Mouse (Mus musculus): ENCODE results near the gene Gm13696. TPM values are rescaled to one million over a fixed set of nuclear protein-coding genes. Genes with fewer than 3 reads are reported as not detected.

The Gm13696 gene
- total and polyA plus RNA-seq, 3 experiments: 0.04 to 0.44 TPM; not detected in 1

GRCm38 (mm10) chr2:84019519-84020305 is 46.8 kb downstream of the Gm13696 start:
- H3K4me3 ChIP-seq (replicated peaks in 1 of 3; ENCODE audit: low read depth in 2 of 3, low read length in 2 of 3, poor library complexity in 1 of 3): no peak overlapping the region
- peaks cover 0 to 14% of the 10 kb centered on the region in 2 experiments; a peak in 2 of 4 replicates for H3K4me1 ChIP-seq (ENCODE audit: control insufficient read depth in 1 of 2, insufficient read depth in 2 of 2)
- no peaks in the 10 kb centered on the region for H3K27me3 ChIP-seq (replicated peaks)
- H3K9ac ChIP-seq (ENCODE audit: insufficient read depth, low read depth): no peak overlapping the region
- no peak overlapping the region for H3K4me2 ChIP-seq (ENCODE audit: insufficient read depth, low read depth, poor library complexity, severe bottlenecking)
- dilution Hi-C loops (cut with MboI; ENCODE audit: extremely low pct_ligation_motif_present, extremely low pct_unique_long_range_greater_than_20kb, low sequenced_read_pairs): no loop called here
- DNase-seq (ENCODE audit: extremely low read depth): no peak
- no peaks in the 10 kb centered on the region for H3K36me3 ChIP-seq (replicated peaks in 1 of 2; ENCODE audit: control insufficient read depth in 1 of 2, insufficient read depth in 1 of 2, low read length in 1 of 2)
- no peaks in the 10 kb centered on the region for H3K79me2 ChIP-seq (replicated peaks; ENCODE audit: control insufficient read depth, extremely low read depth, insufficient read depth, poor library complexity, severe bottlenecking)
- no peaks in the 10 kb centered on the region for H3K9me3 ChIP-seq (replicated peaks; ENCODE audit: low read length)
- in situ Hi-C loops (cut with MboI; ENCODE audit: low pct_ligation_motif_present, low pct_unique_long_range_greater_than_20kb, low sequenced_read_pairs): no loop called here
- no peak for TF ChIP-seq GABPA (IDR thresholded peaks at IDR 0.05; ENCODE audit: insufficient replicate concordance, low read depth, low read length)
- TF ChIP-seq IRF4 (IDR thresholded peaks at IDR 0.05; ENCODE audit: low read depth, low read length): no peak
- no peak for TF ChIP-seq ZMIZ1 (IDR thresholded peaks at IDR 0.05; ENCODE audit: low read depth, low read length)
- TF ChIP-seq MAX (IDR thresholded peaks at IDR 0.05; ENCODE audit: low read length): no peak
- no peak for TF ChIP-seq ELF1 (IDR thresholded peaks at IDR 0.05; ENCODE audit: low read depth, low read length)
- no peak for TF ChIP-seq POLR2AphosphoS2 (IDR thresholded peaks at IDR 0.05; ENCODE audit: low read depth, low read length)
- H3K27ac ChIP-seq (ENCODE audit: insufficient read depth, low read depth): no peak overlapping the region

- no peak for DNase-seq (ENCODE audit: extremely low read depth)
- Histone ChIP-seq H3K4me2 (ENCODE audit: insufficient read depth, low read depth, poor library complexity, severe bottlenecking) (no peak overlapping the region), H3K36me3 (replicated peaks in 1 of 2; ENCODE audit: control insufficient read depth in 1 of 2, insufficient read depth in 1 of 2, low read length in 1 of 2) (no peaks in the 10 kb centered on the region), H3K9me3 (replicated peaks; ENCODE audit: low read length) (no peaks in the 10 kb centered on the region), H3K4me1 (ENCODE audit: control insufficient read depth in 1 of 2, insufficient read depth in 2 of 2) (peaks cover 0 to 14% of the 10 kb centered on the region in 2 experiments; a peak in 2 of 4 replicates), H3K27ac (ENCODE audit: insufficient read depth, low read depth) (no peak overlapping the region), H3K4me3 (replicated peaks in 1 of 3; ENCODE audit: low read depth in 2 of 3, low read length in 2 of 3, poor library complexity in 1 of 3) (no peak overlapping the region), H3K27me3 (replicated peaks) (no peaks in the 10 kb centered on the region), H3K9ac (ENCODE audit: insufficient read depth, low read depth) (no peak overlapping the region), H3K79me2 (replicated peaks; ENCODE audit: control insufficient read depth, extremely low read depth, insufficient read depth, poor library complexity, severe bottlenecking) (no peaks in the 10 kb centered on the region)
- in situ Hi-C loops (cut with MboI; ENCODE audit: low pct_ligation_motif_present, low pct_unique_long_range_greater_than_20kb, low sequenced_read_pairs): no loop called here
- TF ChIP-seq NELFE (IDR thresholded peaks at IDR 0.05; ENCODE audit: low read depth, low read length) (no peak), MAFK (IDR thresholded peaks at IDR 0.05; ENCODE audit: insufficient replicate concordance, low read length) (no peak), ZMIZ1 (IDR thresholded peaks at IDR 0.05; ENCODE audit: low read depth, low read length) (no peak), ZKSCAN1 (IDR thresholded peaks at IDR 0.05; ENCODE audit: borderline replicate concordance, low read depth, low read length) (no peak), MEF2A (IDR thresholded peaks at IDR 0.05; ENCODE audit: borderline replicate concordance, low read depth, low read length) (no peak), RCOR1 (conservative IDR thresholded peaks at IDR 0.05; ENCODE audit: low read depth, low read length) (no peak), IRF4 (IDR thresholded peaks at IDR 0.05; ENCODE audit: low read depth, low read length) (no peak), E2F4 (IDR thresholded peaks at IDR 0.05; ENCODE audit: insufficient replicate concordance, low read depth, low read length) (no peak), JUN (IDR thresholded peaks at IDR 0.05; ENCODE audit: insufficient read depth, low read depth, low read length) (no peak), CTCF (conservative IDR thresholded peaks at IDR 0.05 in 1 of 2, IDR thresholded peaks at IDR 0.05 in 1 of 2; ENCODE audit: low read depth in 2 of 2, low read length in 2 of 2) (no peak), USF1 (IDR thresholded peaks at IDR 0.05; ENCODE audit: low read depth, low read length) (no peak), MAX (IDR thresholded peaks at IDR 0.05; ENCODE audit: low read length) (no peak), USF2 (conservative IDR thresholded peaks at IDR 0.05; ENCODE audit: low read depth, low read length) (no peak), RAD21 (IDR thresholded peaks at IDR 0.05; ENCODE audit: low read depth, low read length) (no peak), ZC3H11A (IDR thresholded peaks at IDR 0.05; ENCODE audit: low read depth, low read length) (no peak), TBP (conservative IDR thresholded peaks at IDR 0.05; ENCODE audit: low read depth, low read length) (no peak)
- dilution Hi-C loops (cut with MboI; ENCODE audit: extremely low pct_ligation_motif_present, extremely low pct_unique_long_range_greater_than_20kb, low sequenced_read_pairs): no loop called here
Measured at GRCm38 (mm10) chr2:84021930-84022329, 49.0 kb downstream of the Gm13696 start.
